Mouse (Mus musculus) embryonic facial prominence, embryonic 15.5 days (tissue): ENCODE results near the gene Srrd. TPM values are rescaled to one million over a fixed set of nuclear protein-coding genes. Genes with fewer than 3 reads are reported as not detected.

ENCODE experiments used
- ATAC-seq: fragments of 200-750 bp; cut with Nextera tagmentation; 2 replicates; pipeline ENCODE4 v1.8.0; 2017; ENCODE audit warnings: low read depth, moderate TSS enrichment; ENCODE audit not compliant: insufficient number of reproducible peaks, low FRiP score, low TSS enrichment
- H3K27ac ChIP-seq: fragments of 300-500 bp; sonication (generic); replicated peaks from 2 replicates; pipeline ENCODE4 v1.5.1; 2015; ENCODE audit warnings: mild to moderate bottlenecking, inconsistent platforms
- H3K27me3 ChIP-seq: fragments of 300-500 bp; sonication (generic); 2 replicates; pipeline ENCODE4 v1.6.1; 2015; ENCODE audit warnings: inconsistent platforms
- H3K36me3 ChIP-seq: fragments of 300-500 bp; sonication (generic); 2 replicates; pipeline ENCODE4 v1.6.1; 2015; ENCODE audit warnings: mild to moderate bottlenecking, inconsistent platforms
- H3K4me1 ChIP-seq: fragments of 300-500 bp; sonication (generic); 2 replicates; pipeline ENCODE4 v1.6.1; 2015; ENCODE audit warnings: inconsistent platforms
- H3K4me2 ChIP-seq: fragments of 300-500 bp; sonication (generic); replicated peaks from 2 replicates; pipeline ENCODE4 v1.6.1; 2015; ENCODE audit warnings: mild to moderate bottlenecking, inconsistent platforms
- H3K4me3 ChIP-seq: fragments of 300-500 bp; sonication (generic); replicated peaks from 2 replicates; pipeline ENCODE4 v1.5.1; 2015; ENCODE audit warnings: mild to moderate bottlenecking, inconsistent platforms
- H3K9ac ChIP-seq: fragments of 300-500 bp; sonication (generic); 2 replicates; pipeline ENCODE4 v1.6.1; 2015; ENCODE audit warnings: inconsistent platforms
- H3K9me3 ChIP-seq: fragments of 300-500 bp; sonication (generic); replicated peaks from 2 replicates; pipeline ENCODE4 v1.6.1; 2016; ENCODE audit warnings: inconsistent platforms
- WGBS: fragments of 180-500 bp; shearing (Covaris S2); methylation state at CpG from one replicate; pipeline ENCODE4 v1.1.7; 2015; 5-methylcytosine and 5-hydroxymethylcytosine counted together
- polyA plus RNA-seq: library from polyadenylated mRNA; unstranded; fragments of >200 nt; fragmentation: Nextera tagmentation; extraction: Ambion mirVana; gene quantifications from 2 replicates; pipeline ENCODE4 v1.2.1, GENCODE M21; 2015

Srrd gene
- polyA plus RNA-seq, result 35.3 and 46.6 TPM in 2 replicates

DNA sequence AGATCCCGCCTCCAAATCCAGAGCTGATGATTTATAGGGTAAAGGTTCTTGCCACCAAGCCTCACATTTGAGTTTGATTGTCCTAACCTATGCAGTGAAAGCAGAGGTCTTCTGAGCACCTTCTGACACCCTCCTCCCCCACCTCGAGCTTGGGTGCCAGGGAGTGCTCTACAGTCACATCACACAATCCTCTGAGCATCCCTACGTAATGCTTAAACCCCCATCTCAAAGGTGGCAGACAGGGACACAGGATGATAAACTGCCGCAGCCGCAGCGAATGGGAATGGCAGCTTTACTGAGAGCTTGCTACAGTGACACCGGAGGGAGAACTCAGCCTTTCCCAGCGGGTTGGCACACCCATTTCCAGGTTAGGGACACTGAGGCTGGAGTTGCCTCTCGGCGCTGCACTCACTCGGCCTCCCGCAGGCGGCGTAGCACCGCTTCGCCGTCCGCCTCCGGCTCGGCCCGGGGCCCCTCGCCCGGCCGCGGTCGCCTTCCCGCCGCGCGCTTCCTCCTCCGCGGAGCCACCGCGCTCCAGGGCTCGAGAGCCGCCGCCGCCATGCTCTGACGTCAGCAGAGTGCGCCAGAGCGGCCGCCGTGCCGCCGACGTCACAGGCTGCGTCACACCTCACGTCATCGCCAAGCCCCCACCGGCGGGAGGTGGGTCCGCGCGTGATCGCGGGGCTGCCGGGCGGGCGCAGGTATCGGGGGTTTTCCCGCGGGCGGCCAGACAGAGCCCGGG lies at the start of gene Srrd, which contains the start of gene Hps4:
TSS of gene Srrd (minus strand) at position 578 of the 742 bp plus-strand sequence.
TSS of gene Hps4 (plus strand) at position 621 of the 742 bp plus-strand sequence.
- peaks cover 42% of the 10 kb centered on the region for H3K4me1 ChIP-seq
- ATAC-seq, result peak; percentile 75
- 2% methylated on average over 59 of the region's 64 CpGs for WGBS
- peak within 1 kb of the TSS; percentile 74 for H3K4me2 ChIP-seq
- H3K27ac ChIP-seq, result peak within 1 kb of the TSS; percentile 65
- peak within 1 kb of the TSS; percentile 82 for H3K4me3 ChIP-seq
- H3K9ac ChIP-seq, result peak within 1 kb of the TSS; percentile 84
- peaks cover 29% of the 10 kb centered on the region for H3K36me3 ChIP-seq
- H3K9me3 ChIP-seq, result no peaks in the 10 kb centered on the region
- H3K27me3 ChIP-seq, result no peaks in the 10 kb centered on the region

DNA sequence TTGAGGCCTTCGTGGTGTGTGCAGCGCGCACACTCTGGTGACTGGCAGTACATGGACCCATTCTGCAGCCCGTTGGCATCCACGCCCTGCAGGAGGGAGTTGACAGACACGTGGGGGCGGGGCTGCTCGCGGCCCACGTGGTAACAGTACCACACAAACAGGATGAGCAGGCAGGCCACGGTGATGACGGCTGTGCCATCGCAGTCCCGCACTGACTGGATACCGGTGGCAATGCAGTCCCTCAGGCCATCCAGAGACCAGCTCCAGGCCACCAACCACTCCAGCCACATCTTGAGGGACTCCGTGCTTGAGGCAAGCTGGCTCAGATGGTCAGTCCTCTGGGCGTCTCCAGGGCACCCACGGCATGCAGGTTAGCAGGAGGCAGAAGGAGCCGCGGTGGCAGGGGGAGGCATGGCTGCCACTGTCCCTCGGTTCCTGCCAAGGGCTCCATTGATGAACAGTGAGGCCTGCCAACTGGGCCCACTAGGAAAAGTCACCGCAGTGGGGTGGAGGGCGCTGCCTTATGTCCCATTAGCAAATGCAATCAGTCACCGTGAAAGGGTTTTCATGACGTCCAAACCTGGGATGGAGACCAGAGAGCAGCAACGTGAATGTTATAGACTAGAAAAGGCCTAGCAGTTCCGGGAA lies 49.0 kb upstream of the Srrd start:
- H3K4me3 ChIP-seq, result no peak overlapping the region
- H3K9me3 ChIP-seq, result no peaks in the 10 kb centered on the region
- WGBS, result 65% methylated on average over 27 of the region's 27 CpGs
- no peak overlapping the region for H3K27ac ChIP-seq
- H3K4me1 ChIP-seq, result peaks cover 14% of the 10 kb centered on the region
- H3K9ac ChIP-seq, result no peak overlapping the region
- ATAC-seq, result no peak
- H3K4me2 ChIP-seq, result no peak overlapping the region
- H3K27me3 ChIP-seq, result peaks cover 27% of the 10 kb centered on the region
- H3K36me3 ChIP-seq, result no peaks in the 10 kb centered on the region

DNA sequence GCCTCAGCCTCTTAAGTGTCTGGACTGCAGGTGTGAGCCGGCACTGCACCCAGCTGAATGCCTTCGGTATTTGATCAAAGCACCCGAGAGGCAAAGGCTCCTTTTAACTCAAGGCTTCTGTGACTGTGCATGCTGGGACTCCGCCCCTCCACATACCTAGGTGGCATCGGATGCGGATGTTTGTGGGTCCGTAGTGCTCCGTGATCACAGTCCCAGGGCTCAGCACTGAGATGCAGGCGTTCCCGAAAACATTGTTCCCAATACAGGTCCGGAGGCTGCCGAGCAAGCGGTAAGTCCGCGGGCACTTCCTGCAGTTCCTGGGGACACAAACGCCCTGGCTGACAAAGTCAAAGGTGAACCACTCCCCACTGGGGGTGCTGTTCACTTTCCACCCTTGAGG lies 48.2 kb upstream of the Srrd start:
- Histone ChIP-seq H3K27me3 (peaks cover 27% of the 10 kb centered on the region), H3K36me3 (no peaks in the 10 kb centered on the region), H3K9ac (no peak overlapping the region), H3K4me2 (no peak overlapping the region), H3K9me3 (no peaks in the 10 kb centered on the region), H3K4me3 (no peak overlapping the region), H3K27ac (no peak overlapping the region), H3K4me1 (peaks cover 13% of the 10 kb centered on the region)
- no peak for ATAC-seq
- WGBS, result 55% methylated on average over 16 of the region's 16 CpGs

DNA sequence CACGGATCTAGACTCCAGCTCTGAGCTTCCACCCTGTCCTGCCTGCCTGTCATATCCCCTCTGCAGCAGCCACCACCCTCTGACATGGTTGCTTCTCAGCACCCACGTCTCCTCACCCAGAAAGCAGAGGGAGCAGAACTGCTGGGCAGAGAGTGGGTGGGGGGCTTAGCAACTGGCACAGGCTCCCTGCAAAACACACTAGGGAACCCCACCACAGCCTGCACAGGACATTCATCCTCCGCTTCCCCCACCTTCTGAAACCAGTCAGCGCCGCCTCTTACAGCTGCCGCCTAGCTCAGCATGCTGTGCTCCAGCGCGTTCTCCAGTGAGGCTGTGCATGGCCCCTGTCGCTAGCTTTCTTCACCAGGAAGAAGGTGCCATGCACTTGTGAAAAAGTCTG lies 46.5 kb upstream of the Srrd start:
- H3K9me3 ChIP-seq, result no peaks in the 10 kb centered on the region
- no peaks in the 10 kb centered on the region for H3K4me1 ChIP-seq
- H3K27me3 ChIP-seq, result peaks cover 27% of the 10 kb centered on the region
- no peak for ATAC-seq
- no peaks in the 10 kb centered on the region for H3K36me3 ChIP-seq
- H3K4me2 ChIP-seq, result no peak overlapping the region
- H3K4me3 ChIP-seq, result no peak overlapping the region
- 80% methylated on average over 9 of the region's 9 CpGs for WGBS
- H3K9ac ChIP-seq, result no peak overlapping the region
- H3K27ac ChIP-seq, result no peak overlapping the region

DNA sequence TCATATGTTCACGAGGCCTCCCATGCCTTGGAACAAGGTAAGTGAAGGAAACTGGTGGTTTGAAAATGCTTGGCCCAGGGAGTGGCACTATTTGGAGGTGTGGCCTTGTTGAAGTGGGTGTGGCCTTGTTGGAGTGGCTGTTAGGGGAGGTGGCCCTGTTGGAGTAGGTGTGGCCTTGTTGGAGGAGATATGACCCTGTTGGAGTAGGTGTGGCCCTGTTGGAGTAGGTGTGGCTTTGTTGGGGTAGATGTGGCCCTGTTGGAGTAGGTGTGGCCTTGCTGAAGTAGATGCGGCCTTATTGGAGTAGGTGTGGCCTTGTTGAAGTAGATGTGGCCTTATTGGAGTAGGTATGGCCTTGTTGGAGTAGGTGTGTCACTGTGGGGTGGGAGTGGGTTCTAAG lies 43.1 kb upstream of the Srrd start:
- no peak; the same call in 1 of the 2 replicates for ATAC-seq
- Histone ChIP-seq H3K9ac (no peak overlapping the region), H3K9me3 (no peaks in the 10 kb centered on the region), H3K4me2 (no peak overlapping the region), H3K4me3 (no peak overlapping the region), H3K27ac (no peak overlapping the region), H3K27me3 (no peaks in the 10 kb centered on the region), H3K36me3 (no peaks in the 10 kb centered on the region), H3K4me1 (peaks cover 15% of the 10 kb centered on the region)
- 72% methylated on average over 2 of the region's 2 CpGs for WGBS

DNA sequence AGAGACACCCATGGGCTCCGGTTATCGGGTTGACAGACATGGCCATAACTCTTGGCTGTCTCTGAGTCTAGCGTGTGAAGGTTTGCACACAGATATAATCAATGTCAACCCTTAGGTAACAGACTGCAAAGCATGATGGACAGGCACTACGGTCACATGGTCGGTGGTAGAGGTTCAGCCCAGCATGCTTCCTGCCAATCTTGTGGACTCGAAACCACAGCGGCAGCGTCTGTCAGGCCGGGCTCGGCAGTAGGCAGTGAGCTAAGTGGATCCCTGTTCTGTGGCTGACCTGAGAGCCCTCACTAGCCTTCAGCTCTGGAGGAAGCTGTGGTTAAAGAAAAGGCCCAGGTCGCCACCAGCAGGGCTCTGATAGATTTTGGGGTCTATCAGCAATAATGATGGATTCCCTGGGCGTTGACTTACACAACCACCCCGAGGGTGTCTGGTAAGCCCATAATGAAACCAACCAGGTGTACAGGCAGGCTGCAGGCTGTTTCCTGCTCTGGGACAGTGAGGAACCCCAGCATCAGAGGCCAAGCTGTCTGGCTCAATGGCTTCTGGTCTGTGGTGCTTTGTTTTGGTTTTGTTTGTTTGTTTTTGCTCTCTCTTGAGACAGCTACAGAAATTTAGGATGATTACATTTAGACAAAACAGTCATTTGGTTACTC lies 42.1 kb upstream of the Srrd start:
- Histone ChIP-seq H3K9ac (no peak overlapping the region), H3K36me3 (no peaks in the 10 kb centered on the region), H3K9me3 (no peaks in the 10 kb centered on the region), H3K4me3 (no peak overlapping the region), H3K4me1 (peaks cover 15% of the 10 kb centered on the region), H3K27me3 (no peaks in the 10 kb centered on the region), H3K27ac (no peak overlapping the region), H3K4me2 (no peak overlapping the region)
- WGBS, result 82% methylated on average over 13 of the region's 13 CpGs
- no peak for ATAC-seq

DNA sequence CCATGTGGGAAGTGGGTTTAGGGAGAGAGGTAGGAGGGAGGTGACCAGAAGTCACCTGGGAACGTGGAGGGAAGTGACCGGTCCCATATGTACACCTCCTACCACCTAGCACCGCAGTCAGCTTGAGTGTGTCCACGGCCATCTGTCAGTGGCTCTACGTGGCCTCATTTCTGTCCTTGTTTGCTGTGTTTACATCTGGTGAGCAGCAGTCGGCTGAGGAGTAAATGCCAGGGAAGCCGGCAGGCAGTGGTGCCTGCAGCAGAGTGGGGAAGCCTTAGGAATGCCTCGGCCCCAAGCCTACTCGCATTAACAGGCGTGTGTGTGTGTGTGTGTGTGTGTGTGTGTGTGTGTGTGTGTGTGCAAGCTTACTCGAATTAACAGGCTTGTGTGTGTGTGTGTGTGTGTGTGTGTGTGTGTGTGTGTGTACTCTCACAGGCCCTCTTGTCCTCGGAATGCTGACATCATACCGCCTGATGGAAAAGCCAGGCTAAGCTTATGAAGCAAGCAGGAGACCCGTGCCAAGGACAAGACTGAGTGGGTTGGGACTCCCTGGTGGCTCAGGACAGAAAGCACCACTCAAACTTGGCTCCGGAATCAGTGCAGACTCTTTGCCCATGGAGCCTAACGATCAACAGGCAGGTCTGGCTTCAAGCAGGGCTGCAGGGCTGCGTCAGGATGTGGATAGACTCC lies 39.9 kb upstream of the Srrd start:
- Histone ChIP-seq H3K27me3 (no peaks in the 10 kb centered on the region), H3K36me3 (peaks cover 17% of the 10 kb centered on the region), H3K4me1 (peaks cover 15% of the 10 kb centered on the region), H3K27ac (peak overlapping the region; percentile 87), H3K4me2 (no peak overlapping the region), H3K4me3 (no peak overlapping the region), H3K9me3 (no peaks in the 10 kb centered on the region), H3K9ac (no peak overlapping the region)
- WGBS, result 32% methylated on average over 17 of the region's 17 CpGs
- peak; percentile 71 for ATAC-seq

DNA sequence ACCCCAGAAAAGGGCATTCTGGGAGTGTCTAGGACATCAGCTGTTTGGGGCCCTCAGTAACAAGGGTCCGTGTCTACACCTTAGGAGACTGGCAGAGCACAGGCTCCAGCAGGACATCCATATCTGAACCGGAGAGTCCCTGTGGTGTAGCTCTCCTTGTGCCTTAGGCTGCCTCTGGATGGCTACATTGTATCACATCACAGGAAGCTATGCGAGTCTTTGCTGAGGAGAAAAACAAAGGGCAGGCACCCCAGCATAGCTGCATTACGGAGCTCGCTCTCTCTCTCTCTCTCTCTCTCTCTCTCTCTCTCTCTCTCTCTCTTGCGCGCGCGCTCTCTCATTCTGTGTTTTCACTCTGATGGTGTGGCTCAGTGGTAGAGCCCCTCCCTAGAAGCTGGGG lies 39.2 kb upstream of the Srrd start:
- Histone ChIP-seq H3K4me3 (no peak overlapping the region), H3K4me1 (peaks cover 15% of the 10 kb centered on the region), H3K9ac (no peak overlapping the region), H3K36me3 (peaks cover 24% of the 10 kb centered on the region), H3K4me2 (no peak overlapping the region), H3K27me3 (no peaks in the 10 kb centered on the region), H3K9me3 (no peaks in the 10 kb centered on the region), H3K27ac (peak overlapping the region; percentile 87)
- WGBS, result 65% methylated on average over 9 of the region's 9 CpGs
- no peak for ATAC-seq

DNA sequence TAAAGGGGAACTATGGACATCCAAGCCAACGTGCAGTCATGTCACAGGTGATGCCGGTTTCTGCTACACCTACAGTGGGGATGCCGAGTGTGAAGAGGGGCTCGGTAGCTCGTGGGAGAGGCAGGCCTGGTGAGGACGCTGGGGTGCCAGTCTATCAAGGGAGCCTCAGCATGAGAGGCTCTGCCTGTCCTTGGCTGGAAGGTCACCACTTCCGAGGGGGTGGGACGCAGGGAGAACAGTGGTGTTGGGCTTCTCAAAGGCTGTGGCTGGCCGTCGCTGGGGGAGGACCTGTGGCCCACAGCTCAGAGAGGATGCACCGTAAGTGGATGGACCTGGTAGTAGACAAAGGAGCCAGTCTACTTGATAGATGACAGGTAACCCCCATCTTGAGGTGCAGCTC lies 38.3 kb upstream of the Srrd start:
- no peak overlapping the region for H3K27ac ChIP-seq
- H3K27me3 ChIP-seq, result no peaks in the 10 kb centered on the region
- no peak overlapping the region for H3K9ac ChIP-seq
- ATAC-seq, result no peak
- 83% methylated on average over 11 of the region's 11 CpGs for WGBS
- H3K4me1 ChIP-seq, result peaks cover 15% of the 10 kb centered on the region
- H3K4me3 ChIP-seq, result no peak overlapping the region
- peaks cover 28% of the 10 kb centered on the region for H3K36me3 ChIP-seq
- no peaks in the 10 kb centered on the region for H3K9me3 ChIP-seq
- H3K4me2 ChIP-seq, result no peak overlapping the region

DNA sequence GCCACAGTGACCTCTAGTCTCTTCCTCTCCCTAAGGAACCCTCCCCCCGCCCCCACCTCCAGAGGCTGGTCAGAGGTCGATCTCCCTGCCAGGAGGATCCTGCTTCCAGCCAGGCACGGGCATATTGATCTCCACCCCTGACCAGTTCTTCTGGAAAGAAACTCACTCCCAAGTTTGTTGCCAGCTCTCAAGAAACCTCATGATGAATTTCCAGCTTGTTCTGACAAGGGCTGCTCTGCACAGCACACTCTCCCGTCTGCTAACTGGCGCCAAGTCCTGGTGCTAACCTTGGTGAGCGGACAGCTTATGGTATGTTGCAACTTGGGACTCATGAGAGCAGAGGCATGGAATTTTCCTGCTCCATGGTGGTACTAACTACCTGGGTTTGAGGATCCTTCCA lies 35.9 kb upstream of the Srrd start:
- ATAC-seq, result no peak
- WGBS, result 69% methylated on average over 6 of the region's 6 CpGs
- Histone ChIP-seq H3K9me3 (no peaks in the 10 kb centered on the region), H3K9ac (no peak overlapping the region), H3K36me3 (peaks cover 50% of the 10 kb centered on the region), H3K4me2 (no peak overlapping the region), H3K27me3 (no peaks in the 10 kb centered on the region), H3K27ac (no peak overlapping the region), H3K4me3 (no peak overlapping the region), H3K4me1 (peaks cover 15% of the 10 kb centered on the region)

DNA sequence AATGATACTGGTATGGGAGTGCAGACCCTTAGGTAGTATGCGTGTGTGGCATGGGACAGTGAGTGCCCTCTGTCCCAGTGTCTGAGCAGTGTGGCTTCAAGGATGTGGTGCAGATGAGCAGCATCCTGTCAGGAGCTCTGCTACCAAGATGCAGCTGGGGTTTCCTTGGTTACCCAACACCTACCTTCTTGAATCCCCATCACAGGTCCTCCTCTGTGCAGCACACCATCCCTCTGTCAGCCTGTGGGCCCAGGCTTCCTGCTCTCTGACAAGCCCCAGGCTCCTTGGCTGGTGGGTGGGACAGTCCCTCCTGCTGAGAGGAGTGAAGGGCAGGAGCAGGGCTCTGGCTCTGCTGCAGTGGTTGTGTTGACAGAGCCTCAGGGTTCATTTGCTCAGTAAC lies 34.5 kb upstream of the Srrd start:
- no peak overlapping the region for H3K4me3 ChIP-seq
- H3K9me3 ChIP-seq, result no peaks in the 10 kb centered on the region
- peaks cover 60% of the 10 kb centered on the region for H3K36me3 ChIP-seq
- H3K9ac ChIP-seq, result no peak overlapping the region
- no peak for ATAC-seq
- no peaks in the 10 kb centered on the region for H3K27me3 ChIP-seq
- H3K27ac ChIP-seq, result no peak overlapping the region
- no peak overlapping the region for H3K4me2 ChIP-seq
- WGBS, result 90% methylated on average over 1 of the region's 1 CpGs
- H3K4me1 ChIP-seq, result peaks cover 5% of the 10 kb centered on the region
